Mouse (Mus musculus): ENCODE results near the gene Eda. TPM values are rescaled to one million over a fixed set of nuclear protein-coding genes. Genes with fewer than 3 reads are reported as not detected.
"Not testable (repeated sequence)": the region's sequence is repeated elsewhere in the genome, so short reads cannot be mapped to it uniquely, and the experiment has no call there.

The Eda gene
- polyA plus RNA-seq, 1 experiment from 2014 or later: 2.0 TPM

GRCm38 (mm10) chrX:100392304-100392703, 416.9 kb downstream of the Eda start:
- H3K9ac ChIP-seq (ENCODE audit: low read depth, low read length): no peak overlapping the region
- no peaks in the 10 kb centered on the region for H3K9me3 ChIP-seq (replicated peaks; ENCODE audit: control insufficient read depth, low read length, poor library complexity, severe bottlenecking)
- no peaks in the 10 kb centered on the region for H3K36me3 ChIP-seq (ENCODE audit: control insufficient read depth, insufficient read depth, low read length)
- ATAC-seq: no peak
- H3K4me3 ChIP-seq (ENCODE audit: low read depth, low read length): no peak overlapping the region
- H3K27ac ChIP-seq (ENCODE audit: low read length): no peak overlapping the region
- no peak overlapping the region for H3K4me2 ChIP-seq (ENCODE audit: low read length)
- 29% methylated on average over 6 of the region's 6 CpGs for WGBS
- H3K27me3 ChIP-seq (ENCODE audit: control insufficient read depth, insufficient read depth, low read depth, low read length): no peaks in the 10 kb centered on the region
- no peaks in the 10 kb centered on the region for H3K4me1 ChIP-seq (ENCODE audit: control insufficient read depth, insufficient read depth, low read length)

- no peaks in the 10 kb centered on the region for H3K4me1 ChIP-seq (ENCODE audit: control insufficient read depth, insufficient read depth, low read length)
- no peaks in the 10 kb centered on the region for H3K36me3 ChIP-seq (ENCODE audit: control insufficient read depth, insufficient read depth, low read length)
- 0 out of 2 replicates have a peak, but pooled peaks have one; percentile 36 for ATAC-seq
- H3K4me3 ChIP-seq (ENCODE audit: low read depth, low read length): no peak overlapping the region
- no peaks in the 10 kb centered on the region for H3K27me3 ChIP-seq (ENCODE audit: control insufficient read depth, insufficient read depth, low read depth, low read length)
- H3K4me2 ChIP-seq (ENCODE audit: low read length): no peak overlapping the region
- H3K9ac ChIP-seq (ENCODE audit: low read depth, low read length): no peak overlapping the region
- WGBS: 58% methylated on average over 7 of the region's 7 CpGs
- H3K27ac ChIP-seq (ENCODE audit: low read length): no peak overlapping the region
- no peaks in the 10 kb centered on the region for H3K9me3 ChIP-seq (replicated peaks; ENCODE audit: control insufficient read depth, low read length, poor library complexity, severe bottlenecking)
These were observed 418.9 kb downstream of the Eda start for GRCm38 (mm10) chrX:100394223-100394861.

GRCm38 (mm10) chrX:100395026-100395425, 419.6 kb downstream of the Eda start:
- no peak overlapping the region for H3K27ac ChIP-seq (ENCODE audit: low read length)
- WGBS: 81% methylated on average over 8 of the region's 8 CpGs
- no peak overlapping the region for H3K4me3 ChIP-seq (ENCODE audit: low read depth, low read length)
- no peak overlapping the region for H3K9ac ChIP-seq (ENCODE audit: low read depth, low read length)
- no peak for ATAC-seq
- H3K9me3 ChIP-seq (replicated peaks; ENCODE audit: control insufficient read depth, low read length, poor library complexity, severe bottlenecking): no peaks in the 10 kb centered on the region
- no peaks in the 10 kb centered on the region for H3K36me3 ChIP-seq (ENCODE audit: control insufficient read depth, insufficient read depth, low read length)
- H3K27me3 ChIP-seq (ENCODE audit: control insufficient read depth, insufficient read depth, low read depth, low read length): no peaks in the 10 kb centered on the region
- no peak overlapping the region for H3K4me2 ChIP-seq (ENCODE audit: low read length)
- H3K4me1 ChIP-seq (ENCODE audit: control insufficient read depth, insufficient read depth, low read length): no peaks in the 10 kb centered on the region

GRCm38 (mm10) chrX:100400900-100401299, 425.5 kb downstream of the Eda start:
- Histone ChIP-seq H3K27me3 (ENCODE audit: control insufficient read depth, insufficient read depth, low read depth, low read length) (no peaks in the 10 kb centered on the region), H3K4me2 (ENCODE audit: low read length) (no peak overlapping the region), H3K4me1 (ENCODE audit: control insufficient read depth, insufficient read depth, low read length) (no peaks in the 10 kb centered on the region), H3K4me3 (ENCODE audit: low read depth, low read length) (no peak overlapping the region), H3K27ac (ENCODE audit: low read length) (no peak overlapping the region), H3K9ac (ENCODE audit: low read depth, low read length) (no peak overlapping the region), H3K9me3 (replicated peaks; ENCODE audit: control insufficient read depth, low read length, poor library complexity, severe bottlenecking) (no peaks in the 10 kb centered on the region), H3K36me3 (ENCODE audit: control insufficient read depth, insufficient read depth, low read length) (no peaks in the 10 kb centered on the region)
- no peak for ATAC-seq

- Histone ChIP-seq H3K36me3 (ENCODE audit: control insufficient read depth, insufficient read depth, low read length) (no peaks in the 10 kb centered on the region), H3K9ac (ENCODE audit: low read depth, low read length) (no peak overlapping the region), H3K4me1 (ENCODE audit: control insufficient read depth, insufficient read depth, low read length) (no peaks in the 10 kb centered on the region), H3K4me3 (ENCODE audit: low read depth, low read length) (no peak overlapping the region), H3K27ac (ENCODE audit: low read length) (no peak overlapping the region), H3K4me2 (ENCODE audit: low read length) (no peak overlapping the region), H3K9me3 (replicated peaks; ENCODE audit: control insufficient read depth, low read length, poor library complexity, severe bottlenecking) (no peaks in the 10 kb centered on the region), H3K27me3 (ENCODE audit: control insufficient read depth, insufficient read depth, low read depth, low read length) (no peaks in the 10 kb centered on the region)
- WGBS: 87% methylated on average over 5 of the region's 5 CpGs
- ATAC-seq: no peak
These were observed 426.3 kb downstream of the Eda start for GRCm38 (mm10) chrX:100401657-100402056.

- 67% methylated on average over 1 of the region's 1 CpGs for WGBS
- no peaks in the 10 kb centered on the region for H3K36me3 ChIP-seq (ENCODE audit: control insufficient read depth, insufficient read depth, low read length)
- H3K9ac ChIP-seq (ENCODE audit: low read depth, low read length): no peak overlapping the region
- no peak for ATAC-seq
- no peak overlapping the region for H3K4me3 ChIP-seq (ENCODE audit: low read depth, low read length)
- no peak overlapping the region for H3K4me2 ChIP-seq (ENCODE audit: low read length)
- no peak overlapping the region for H3K27ac ChIP-seq (ENCODE audit: low read length)
- no peaks in the 10 kb centered on the region for H3K9me3 ChIP-seq (replicated peaks; ENCODE audit: control insufficient read depth, low read length, poor library complexity, severe bottlenecking)
- H3K27me3 ChIP-seq (ENCODE audit: control insufficient read depth, insufficient read depth, low read depth, low read length): no peaks in the 10 kb centered on the region
- no peaks in the 10 kb centered on the region for H3K4me1 ChIP-seq (ENCODE audit: control insufficient read depth, insufficient read depth, low read length)
These were observed 433.8 kb downstream of the Eda start for GRCm38 (mm10) chrX:100409245-100409644.

- Histone ChIP-seq H3K27ac (ENCODE audit: low read length) (no peak within 1 kb of the TSS), H3K4me3 (ENCODE audit: low read depth, low read length) (no peak within 1 kb of the TSS), H3K27me3 (ENCODE audit: control insufficient read depth, insufficient read depth, low read depth, low read length) (no peaks in the 10 kb centered on the region; the same call in 1 of the 2 replicates), H3K36me3 (ENCODE audit: control insufficient read depth, insufficient read depth, low read length) (no peaks in the 10 kb centered on the region), H3K4me2 (ENCODE audit: low read length) (no peak within 1 kb of the TSS), H3K4me1 (ENCODE audit: control insufficient read depth, insufficient read depth, low read length) (no peaks in the 10 kb centered on the region), H3K9me3 (replicated peaks; ENCODE audit: control insufficient read depth, low read length, poor library complexity, severe bottlenecking) (no peaks in the 10 kb centered on the region), H3K9ac (ENCODE audit: low read depth, low read length) (no peak within 1 kb of the TSS)
- 92% methylated on average over 21 of the region's 21 CpGs for WGBS
- no peak for ATAC-seq
These were observed 453.3 kb downstream of the Eda start, which contains the start of gene Otud6a for GRCm38 (mm10) chrX:100428693-100429092. Gene Otud6a, plus strand, starts transcription at chrX:100429013.

GRCm38 (mm10) chrX:100432311-100432710, 456.9 kb downstream of the Eda start:
- no peak for ATAC-seq
- Histone ChIP-seq H3K4me1 (ENCODE audit: control insufficient read depth, insufficient read depth, low read length) (no peaks in the 10 kb centered on the region), H3K27me3 (ENCODE audit: control insufficient read depth, insufficient read depth, low read depth, low read length) (no peaks in the 10 kb centered on the region; the same call in 1 of the 2 replicates), H3K27ac (ENCODE audit: low read length) (no peak overlapping the region), H3K36me3 (ENCODE audit: control insufficient read depth, insufficient read depth, low read length) (no peaks in the 10 kb centered on the region), H3K4me3 (ENCODE audit: low read depth, low read length) (no peak overlapping the region), H3K9me3 (replicated peaks; ENCODE audit: control insufficient read depth, low read length, poor library complexity, severe bottlenecking) (no peaks in the 10 kb centered on the region), H3K4me2 (ENCODE audit: low read length) (no peak overlapping the region), H3K9ac (ENCODE audit: low read depth, low read length) (no peak overlapping the region)
- WGBS: 85% methylated on average over 3 of the region's 3 CpGs

- H3K4me2 ChIP-seq (ENCODE audit: low read length); H3K27me3 ChIP-seq (ENCODE audit: control insufficient read depth, insufficient read depth, low read depth, low read length): not testable (repeated sequence)
These were observed 467.2 kb downstream of the Eda start, which contains the start of gene Awat2 for GRCm38 (mm10) chrX:100442617-100443016. Gene Awat2, minus strand, starts transcription at chrX:100442717.

More at GRCm38 (mm10) chrX:100442617-100443016, 467.2 kb downstream of the Eda start, which contains the start of gene Awat2:
- WGBS: 83% methylated on average over 2 of the region's 2 CpGs
- H3K36me3 ChIP-seq (ENCODE audit: control insufficient read depth, insufficient read depth, low read length); H3K4me1 ChIP-seq (ENCODE audit: control insufficient read depth, insufficient read depth, low read length); ATAC-seq; H3K9me3 ChIP-seq (replicated peaks; ENCODE audit: control insufficient read depth, low read length, poor library complexity, severe bottlenecking); H3K27ac ChIP-seq (ENCODE audit: low read length); H3K4me3 ChIP-seq (ENCODE audit: low read depth, low read length); H3K9ac ChIP-seq (ENCODE audit: low read depth, low read length): not testable (repeated sequence)
